In genomic region chr17:7826819-7827515, GRCm38 (mm10) we compare ENCODE assay signal across 8 mouse cellular contexts. TPM values are rescaled to one million over a fixed set of nuclear protein-coding genes. Genes with fewer than 3 reads are reported as not detected.
A peak's percentile ranks its signal among the peaks of the same experiment; 100 is the strongest.
DNase-seq lines count a peak whose midpoint lies in the region; ATAC-seq and TF ChIP-seq lines count a peak whose summit lies in the region.

Gene Fndc1, minus strand, starts transcription at chr17:7827302.

- H3K9me3 ChIP-seq in intestine, postnatal 0 days (ENCODE audit: control insufficient read depth), result no peaks in the 10 kb centered on the region
- no peaks in the 10 kb centered on the region for H3K9me3 ChIP-seq in midbrain, embryonic 16.5 days (replicated peaks; ENCODE audit: control insufficient read depth, low read length, poor library complexity, severe bottlenecking)

- peak within 1 kb of the TSS; percentile 83 for H3K4me2 ChIP-seq in intestine, postnatal 0 days (replicated peaks; ENCODE audit: low read depth)
- H3K4me2 ChIP-seq in midbrain, embryonic 16.5 days (ENCODE audit: low read length), result peak within 1 kb of the TSS; percentile 99

- H3K36me3 ChIP-seq in intestine, postnatal 0 days (ENCODE audit: control insufficient read depth, insufficient read depth), result no peaks in the 10 kb centered on the region
- H3K36me3 ChIP-seq in midbrain, embryonic 16.5 days (ENCODE audit: control insufficient read depth, insufficient read depth, low read length), result no peaks in the 10 kb centered on the region

- peak within 1 kb of the TSS; percentile 48; the same call in 1 of the 2 replicates for H3K9ac ChIP-seq in intestine, postnatal 0 days (ENCODE audit: low read depth, low read length)
- peak within 1 kb of the TSS; percentile 74 for H3K9ac ChIP-seq in midbrain, embryonic 16.5 days (ENCODE audit: low read depth, low read length)

- peaks cover 25% of the 10 kb centered on the region; the same call in 1 of the 2 replicates for H3K27me3 ChIP-seq in intestine, postnatal 0 days (replicated peaks; ENCODE audit: control insufficient read depth, insufficient read depth, low read length)
- H3K27me3 ChIP-seq in midbrain, embryonic 16.5 days (ENCODE audit: control insufficient read depth, insufficient read depth, low read depth, low read length), result peaks cover 5% of the 10 kb centered on the region

- TF ChIP-seq CTCF in intestine, postnatal 0 days (IDR thresholded peaks at IDR 0.05; ENCODE audit: low read depth), result peak; percentile 79

- peak; percentile 11 for DNase-seq in cerebellum, adult 11 months
- no peak for DNase-seq in cerebellum, adult 9-10 months
- DNase-seq in embryo, embryonic 11.5 days (ENCODE audit: low read depth, low spot score), result peak; percentile 34
- DNase-seq in heart, adult 11 months, result peak; percentile 95
- peak; percentile 47 for DNase-seq in liver
- DNase-seq in testis, postnatal 10 days (ENCODE audit: low spot score), result peak; percentile 78

- H3K4me1 ChIP-seq in intestine, postnatal 0 days (replicated peaks; ENCODE audit: control insufficient read depth, insufficient read depth, low read length), result no peaks in the 10 kb centered on the region
- H3K4me1 ChIP-seq in midbrain, embryonic 16.5 days (ENCODE audit: control insufficient read depth, insufficient read depth, low read length), result peaks cover 9% of the 10 kb centered on the region

- no peak for ATAC-seq in intestine, postnatal 0 days
- ATAC-seq in midbrain, embryonic 16.5 days, result peak; percentile 70

- H3K4me3 ChIP-seq in intestine, postnatal 0 days (ENCODE audit: low read depth, low read length), result peak within 1 kb of the TSS; percentile 45
- peak within 1 kb of the TSS; percentile 60 for H3K4me3 ChIP-seq in midbrain, embryonic 16.5 days (ENCODE audit: low read depth, low read length)

- no peak within 1 kb of the TSS for H3K27ac ChIP-seq in intestine, postnatal 0 days (ENCODE audit: low read depth, low read length)
- no peak within 1 kb of the TSS for H3K27ac ChIP-seq in midbrain, embryonic 16.5 days (ENCODE audit: low read length)

- under 1% methylated on average over 60 of the region's 60 CpGs for WGBS in intestine, postnatal 0 days
- 2% methylated on average over 45 of the region's 60 CpGs for WGBS in midbrain, embryonic 16.5 days

RNA-seq across cellular contexts. Expression of gene Fndc1, which starts in this region (rescaled TPM):
- 15.7 and 18.9 TPM in 2 replicates for polyA plus RNA-seq in intestine, postnatal 0 days (2015; fragmentation: Nextera tagmentation; extraction: Ambion mirVana)
- 6.6 and 7.8 TPM in 2 replicates for polyA plus RNA-seq in midbrain, embryonic 16.5 days (2015; fragmentation: Nextera tagmentation; extraction: Ambion mirVana)
